Mouse (Mus musculus) neural tube, embryonic 11.5 days (tissue): ENCODE measurements around the gene Sept9. TPM values are rescaled to one million over a fixed set of nuclear protein-coding genes. Genes with fewer than 3 reads are reported as not detected.

Experiments
- ATAC-seq: fragments of 200-750 bp; cut with Nextera tagmentation; 2 replicates; pipeline ENCODE4 v1.8.0; 2017; ENCODE audit warnings: moderate number of reproducible peaks, mild to moderate bottlenecking, moderate TSS enrichment, moderate library complexity; ENCODE audit not compliant: insufficient read depth, low FRiP score, low TSS enrichment
- DNase-seq: peaks from one replicate; pipeline ENCODE4 v3.0.0-alpha.2; 2015; ENCODE audit warnings: low spot score
- H3K27ac ChIP-seq: fragments of 300-500 bp; sonication (generic); 2 replicates; pipeline ENCODE4 v1.5.1; 2014; ENCODE audit warnings: low read depth, mild to moderate bottlenecking, low read length
- H3K27me3 ChIP-seq: fragments of 300-500 bp; sonication (generic); 2 replicates; pipeline ENCODE4 v1.6.1; 2014; ENCODE audit warnings: mild to moderate bottlenecking, low read length, mixed read lengths; ENCODE audit not compliant: control insufficient read depth, insufficient read depth
- H3K36me3 ChIP-seq: fragments of 300-500 bp; sonication (generic); 2 replicates; pipeline ENCODE4 v1.6.1; 2014; ENCODE audit warnings: mild to moderate bottlenecking, low read length, moderate library complexity, mixed read lengths; ENCODE audit not compliant: control insufficient read depth, insufficient read depth
- H3K4me1 ChIP-seq: fragments of 300-500 bp; sonication (generic); 2 replicates; pipeline ENCODE4 v1.6.1; 2014; ENCODE audit warnings: low read length, mixed read lengths; ENCODE audit not compliant: control insufficient read depth, insufficient read depth
- H3K4me2 ChIP-seq: fragments of 300-500 bp; sonication (generic); 2 replicates; pipeline ENCODE4 v1.6.1; 2014; ENCODE audit warnings: low read depth, mild to moderate bottlenecking, moderate library complexity
- H3K4me3 ChIP-seq: fragments of 300-500 bp; sonication (generic); 2 replicates; pipeline ENCODE4 v1.5.1; 2014; ENCODE audit warnings: low read depth, low read length
- H3K9ac ChIP-seq: fragments of 300-500 bp; sonication (generic); 2 replicates; pipeline ENCODE4 v1.6.1; 2014; ENCODE audit warnings: mild to moderate bottlenecking, low read length
- H3K9me3 ChIP-seq: fragments of 300-500 bp; sonication (generic); 2 replicates; pipeline ENCODE4 v1.6.1; 2016; ENCODE audit warnings: low read length; ENCODE audit not compliant: control insufficient read depth
- WGBS: fragments of 180-500 bp; shearing (Covaris S2); extraction: QIAGEN DNeasy Blood & Tissue Kit; methylation state at CpG from one replicate; pipeline ENCODE4 v1.1.7; 2014; 5-methylcytosine and 5-hydroxymethylcytosine counted together
- polyA plus RNA-seq: library from polyadenylated mRNA; unstranded; fragments of >200 nt; fragmentation: Nextera tagmentation; extraction: Ambion mirVana; gene quantifications from 2 replicates; pipeline ENCODE4 v1.2.1, GENCODE M21; 2014

Gene Sept9
- polyA plus RNA-seq, 1 experiment from 2014 or later, result 183 TPM

GRCm38 (mm10) chr11:117309108-117309917, 109.9 kb downstream of the Sept9 start:
- no peak overlapping the region for H3K4me3 ChIP-seq
- DNase-seq (no peak), ATAC-seq (no peak)
- H3K9ac ChIP-seq, result peak overlapping the region; percentile 2; the same call in 1 of the 2 replicates
- no peak overlapping the region for H3K4me2 ChIP-seq
- no peaks in the 10 kb centered on the region for H3K9me3 ChIP-seq
- H3K4me1 ChIP-seq, result peaks cover 38% of the 10 kb centered on the region
- WGBS, result 71% methylated on average over 17 of the region's 17 CpGs
- no peak overlapping the region; the same call in 1 of the 2 replicates for H3K27ac ChIP-seq
- H3K36me3 ChIP-seq, result no peaks in the 10 kb centered on the region
- no peaks in the 10 kb centered on the region for H3K27me3 ChIP-seq

GRCm38 (mm10) chr11:117309918-117310287, 110.4 kb downstream of the Sept9 start:
- H3K4me3 ChIP-seq, result no peak overlapping the region
- H3K4me1 ChIP-seq, result peaks cover 41% of the 10 kb centered on the region
- 75% methylated on average over 3 of the region's 3 CpGs for WGBS
- no peak overlapping the region for H3K4me2 ChIP-seq
- DNase-seq (no peak), ATAC-seq (no peak)
- no peak overlapping the region for H3K27ac ChIP-seq
- H3K36me3 ChIP-seq, result no peaks in the 10 kb centered on the region
- H3K9me3 ChIP-seq, result no peaks in the 10 kb centered on the region
- no peak overlapping the region for H3K9ac ChIP-seq
- no peaks in the 10 kb centered on the region for H3K27me3 ChIP-seq

GRCm38 (mm10) chr11:117310341-117311107, 111.1 kb downstream of the Sept9 start:
- no peak overlapping the region for H3K4me3 ChIP-seq
- no peaks in the 10 kb centered on the region for H3K9me3 ChIP-seq
- no peak for DNase-seq
- ATAC-seq, result no peak
- no peak overlapping the region for H3K27ac ChIP-seq
- peaks cover 43% of the 10 kb centered on the region for H3K4me1 ChIP-seq
- no peaks in the 10 kb centered on the region for H3K36me3 ChIP-seq
- WGBS, result 82% methylated on average over 12 of the region's 12 CpGs
- H3K27me3 ChIP-seq, result no peaks in the 10 kb centered on the region
- no peak overlapping the region for H3K4me2 ChIP-seq
- H3K9ac ChIP-seq, result no peak overlapping the region

- Histone ChIP-seq H3K4me1 (peaks cover 43% of the 10 kb centered on the region), H3K4me3 (no peak overlapping the region), H3K36me3 (no peaks in the 10 kb centered on the region), H3K9ac (no peak overlapping the region), H3K9me3 (no peaks in the 10 kb centered on the region), H3K27me3 (no peaks in the 10 kb centered on the region), H3K4me2 (no peak overlapping the region), H3K27ac (0 out of 2 replicates have a peak overlapping the region, but pooled peaks have one; percentile 29)
- DNase-seq (no peak), ATAC-seq (no peak)
- 82% methylated on average over 15 of the region's 15 CpGs for WGBS
Observed at GRCm38 (mm10) chr11:117311127-117311800, 111.8 kb downstream of the Sept9 start.

- Histone ChIP-seq H3K4me2 (no peak overlapping the region), H3K9ac (no peak overlapping the region; the same call in 1 of the 2 replicates), H3K27ac (no peak overlapping the region), H3K27me3 (no peaks in the 10 kb centered on the region), H3K4me1 (peaks cover 52% of the 10 kb centered on the region), H3K36me3 (no peaks in the 10 kb centered on the region), H3K4me3 (no peak overlapping the region), H3K9me3 (no peaks in the 10 kb centered on the region)
- WGBS, result 71% methylated on average over 23 of the region's 23 CpGs
- DNase-seq (no peak), ATAC-seq (no peak)
Observed at GRCm38 (mm10) chr11:117312028-117312901, 112.8 kb downstream of the Sept9 start.

- 46% methylated on average over 8 of the region's 8 CpGs for WGBS
- H3K27ac ChIP-seq, result no peak overlapping the region
- no peaks in the 10 kb centered on the region for H3K36me3 ChIP-seq
- DNase-seq (peak; percentile 58), ATAC-seq (no peak)
- no peaks in the 10 kb centered on the region for H3K9me3 ChIP-seq
- H3K4me2 ChIP-seq, result no peak overlapping the region
- H3K4me3 ChIP-seq, result no peak overlapping the region
- H3K9ac ChIP-seq, result no peak overlapping the region; the same call in 1 of the 2 replicates
- peaks cover 53% of the 10 kb centered on the region for H3K4me1 ChIP-seq
- no peaks in the 10 kb centered on the region for H3K27me3 ChIP-seq
Observed at GRCm38 (mm10) chr11:117312936-117313335, 113.5 kb downstream of the Sept9 start.

GRCm38 (mm10) chr11:117313446-117313845, 114.0 kb downstream of the Sept9 start:
- Histone ChIP-seq H3K4me3 (no peak overlapping the region), H3K27ac (no peak overlapping the region), H3K9me3 (no peaks in the 10 kb centered on the region), H3K4me2 (no peak overlapping the region), H3K4me1 (peaks cover 53% of the 10 kb centered on the region), H3K27me3 (no peaks in the 10 kb centered on the region), H3K36me3 (peaks cover 2% of the 10 kb centered on the region; the same call in 1 of the 2 replicates), H3K9ac (no peak overlapping the region; the same call in 1 of the 2 replicates)
- ATAC-seq, result no peak
- DNase-seq, result no peak
- WGBS, result 87% methylated on average over 7 of the region's 7 CpGs

- peaks cover 2% of the 10 kb centered on the region; the same call in 1 of the 2 replicates for H3K36me3 ChIP-seq
- WGBS, result 89% methylated on average over 7 of the region's 7 CpGs
Observed at GRCm38 (mm10) chr11:117314026-117314425, 114.6 kb downstream of the Sept9 start.

More at GRCm38 (mm10) chr11:117314026-117314425, 114.6 kb downstream of the Sept9 start:
- Histone ChIP-seq H3K9me3 (no peaks in the 10 kb centered on the region), H3K4me1 (peaks cover 55% of the 10 kb centered on the region), H3K4me2 (no peak overlapping the region), H3K27ac (0 out of 2 replicates have a peak overlapping the region, but pooled peaks have one; percentile 7), H3K27me3 (no peaks in the 10 kb centered on the region), H3K9ac (no peak overlapping the region), H3K4me3 (no peak overlapping the region)
- ATAC-seq (no peak), DNase-seq (no peak)
